Mouse (Mus musculus) testis, adult 2 months (tissue): Measurements from ENCODE around the gene Bank1.

Source experiments
- CTCF ChIP-seq: fragments of 200-500 bp; IDR thresholded peaks from 2 replicates; pipeline ENCODE4 v1.5.1; 2012; ENCODE audit warnings: low read depth, mild to moderate bottlenecking, inconsistent platforms, low read length, moderate library complexity; ENCODE audit not compliant: control insufficient read depth, insufficient read depth, insufficient replicate concordance
- POLR2A ChIP-seq: fragments of 200-500 bp; IDR thresholded peaks from 2 replicates; pipeline ENCODE4 v1.6.1; 2012; ENCODE audit warnings: low read depth, mild to moderate bottlenecking, inconsistent platforms, low read length, moderate library complexity; ENCODE audit not compliant: control insufficient read depth

GRCm38 (mm10) chr3:136325783-136326182, at the start of gene Bank1:
- TF ChIP-seq CTCF (no peak), POLR2A (no peak)
